Comparison of ENCODE assay signal across 25 mouse cellular contexts in the genomic region with DNA sequence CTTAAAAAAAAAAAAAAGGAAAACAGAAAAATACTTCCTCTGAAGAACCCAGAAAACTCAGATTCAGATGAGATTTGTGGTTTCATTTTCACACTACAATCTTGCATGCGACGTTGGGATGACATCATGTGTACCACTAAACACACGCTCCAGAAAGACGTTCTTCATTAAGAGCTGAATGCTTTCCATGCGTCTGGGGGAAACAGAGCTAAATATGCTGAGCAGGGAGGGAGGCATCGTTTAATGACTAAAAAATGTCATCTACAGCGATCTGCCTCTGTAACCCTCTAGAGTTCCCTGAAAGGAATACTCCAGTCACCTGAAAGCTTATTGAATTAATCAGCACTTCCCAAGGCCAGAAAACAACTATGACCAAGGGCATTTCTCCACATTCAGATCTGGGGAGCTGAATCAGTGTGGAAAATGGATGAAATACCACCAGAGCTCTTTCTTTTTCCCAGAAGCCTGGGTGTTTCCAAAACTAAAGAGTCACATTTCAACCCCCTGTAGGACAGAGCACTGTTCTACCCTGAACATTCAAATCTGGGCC.
DNase-seq lines count a peak whose midpoint lies in the region; ATAC-seq and TF ChIP-seq lines count a peak whose summit lies in the region.
"Had no signal": no experiment of that assay in that cellular context is flagged by ENCODE, and none has a peak within 500 bp of the region (broad histone marks: within the 10 kb centered on the region; RNA-seq: fewer than 3 reads in every experiment).

No protein-coding gene starts in this region.

- H3K4me3 ChIP-seq in lung, embryonic 15.5 days = no peak overlapping the region
- no peak overlapping the region for H3K4me3 ChIP-seq in myocyte
- H3K4me3 ChIP-seq: hindbrain, embryonic 10.5 days; layer of hippocampus, adult 2 months; limb, embryonic 12.5 days; liver, embryonic 13.5 days; neural tube, embryonic 12.5 days had no signal

- ATAC-seq in CD4-positive, CD25-positive, alpha-beta regulatory T cell, adult 4 months = no peak
- ATAC-seq in lung, embryonic 15.5 days (ENCODE audit: borderline replicate concordance, extremely low read depth, low FRiP score, low TSS enrichment) = no peak
- no peak for ATAC-seq in megakaryocyte progenitor cell, adult 5-6 weeks (replicated peaks; ENCODE audit: poor library complexity)
- ATAC-seq: Patski had no signal

- intact Hi-C loops in heart, postnatal 10 days (cut with DNase I) = loop anchor here (5.0 kb wide), 1 partner anchor 194 kb away; no protein-coding TSS in a partner anchor

- no peak for TF ChIP-seq POLR2A in myocyte (IDR thresholded peaks at IDR 0.05; ENCODE audit: insufficient read length, low read depth)

- H3K27me3 ChIP-seq in lung, embryonic 15.5 days = no peaks in the 10 kb centered on the region
- H3K27me3 ChIP-seq in myocyte (ENCODE audit: control insufficient read depth, insufficient read depth, insufficient read length) = no peaks in the 10 kb centered on the region
- H3K27me3 ChIP-seq: limb, embryonic 12.5 days; liver, embryonic 13.5 days; neural tube, embryonic 12.5 days; Patski had no signal

- peak overlapping the region; percentile 22; the same call in 1 of the 2 replicates for H3K27ac ChIP-seq in lung, embryonic 15.5 days
- H3K27ac ChIP-seq: hindbrain, embryonic 10.5 days; layer of hippocampus, adult 2 months; limb, embryonic 12.5 days; liver, embryonic 13.5 days; neural tube, embryonic 12.5 days had no signal

- H3K36me3 ChIP-seq in lung, embryonic 15.5 days = no peaks in the 10 kb centered on the region
- H3K36me3 ChIP-seq in myocyte (ENCODE audit: control insufficient read depth, insufficient read depth) = no peaks in the 10 kb centered on the region
- H3K36me3 ChIP-seq: hindbrain, embryonic 10.5 days; limb, embryonic 12.5 days; liver, embryonic 13.5 days; neural tube, embryonic 12.5 days had no signal

- DNase-seq in CD4-positive, CD25-positive, alpha-beta regulatory T cell, adult 2 months (ENCODE audit: low read depth, low spot score) = peak; percentile 2
- DNase-seq in heart, adult 11 months = peak; percentile 37
- no peak for DNase-seq in heart, postnatal 10 days
- DNase-seq in lung, postnatal 14 days = no peak
- DNase-seq: cerebellum, adult 9-11 months; kidney, adult 8-10 months; kidney, postnatal 14 days; layer of hippocampus, postnatal 36 days; liver, embryonic 13.5 days; lung, adult 2 months; lung, postnatal 36 days; midbrain, embryonic 14.5 days; right cerebral cortex, adult 18-20 months; right cerebral cortex, postnatal 4 days; thymus, postnatal 14 days had no signal

- no peak overlapping the region for H3K4me2 ChIP-seq in lung, embryonic 15.5 days
- peak overlapping the region; percentile 53 for H3K4me2 ChIP-seq in myocyte (ENCODE audit: low read depth)
- H3K4me2 ChIP-seq: heart, embryonic 11.5 days; limb, embryonic 12.5 days; liver, embryonic 13.5 days; neural tube, embryonic 12.5 days had no signal

- H3K79me2 ChIP-seq in myocyte (ENCODE audit: control insufficient read depth, insufficient read depth) = no peaks in the 10 kb centered on the region

- H3K9me3 ChIP-seq in lung, embryonic 15.5 days = no peaks in the 10 kb centered on the region
- H3K9me3 ChIP-seq: hindbrain, embryonic 10.5 days; limb, embryonic 12.5 days; liver, embryonic 13.5 days; neural tube, embryonic 12.5 days had no signal

- H3K9ac ChIP-seq in lung, embryonic 15.5 days = no peak overlapping the region
- H3K9ac ChIP-seq: limb, embryonic 12.5 days; liver, embryonic 13.5 days; neural tube, embryonic 12.5 days had no signal

- H3ac ChIP-seq in myocyte (ENCODE audit: control insufficient read depth, insufficient read length) = no peak overlapping the region

- H3K4me1 ChIP-seq in lung, embryonic 15.5 days = peaks cover 49% of the 10 kb centered on the region

- 63% methylated on average over 7 of the region's 7 CpGs for WGBS in lung, embryonic 15.5 days

TF ChIP-seq in myocyte, 11 proteins besides CTCF, POLR2A, EP300 and RAD21:
- TF ChIP-seq CEBPB (IDR thresholded peaks at IDR 0.05; ENCODE audit: insufficient read depth, poor library complexity, severe bottlenecking) = no peak
- no peak for TF ChIP-seq USF1 (IDR thresholded peaks at IDR 0.05; ENCODE audit: low read depth)
- TF ChIP-seq E2F4 (IDR thresholded peaks at IDR 0.05; ENCODE audit: insufficient read depth) = no peak
- TF ChIP-seq TCF3 (IDR thresholded peaks at IDR 0.05; ENCODE audit: insufficient read length, low read depth) = no peak
- TF ChIP-seq MYOD1 (IDR thresholded peaks at IDR 0.05; ENCODE audit: control insufficient read depth in 1 of 3, insufficient read length in 2 of 3, low read depth in 2 of 3) = no peak
- no peak for TF ChIP-seq TCF12 (IDR thresholded peaks at IDR 0.05; ENCODE audit: insufficient read depth, poor library complexity, severe bottlenecking)
- no peak for TF ChIP-seq MAX (IDR thresholded peaks at IDR 0.05; ENCODE audit: low read depth)
- no peak for TF ChIP-seq REST (IDR thresholded peaks at IDR 0.05; ENCODE audit: insufficient read depth, insufficient read length)
- TF ChIP-seq MYOG (IDR thresholded peaks at IDR 0.05; ENCODE audit: control insufficient read depth in 1 of 3, insufficient read depth in 1 of 3, insufficient read length in 2 of 3, low read depth in 2 of 3) = no peak
- TF ChIP-seq SRF (IDR thresholded peaks at IDR 0.05; ENCODE audit: control insufficient read depth, insufficient read length, low read depth) = no peak
- TF ChIP-seq POLR2AphosphoS2 (IDR thresholded peaks at IDR 0.05; ENCODE audit: insufficient read length, low read depth) = no peak

Comparison
In these comparisons a context has a peak if more than half of its experiments do, and no peak if none do; other contexts are left out.
1. DNase-seq: peak in CD4-positive, CD25-positive, alpha-beta regulatory T cell, adult 2 months (single experiment) and heart, adult 11 months (single experiment); none in heart, postnatal 10 days (0 of 2) and lung, postnatal 14 days (single experiment).